Mouse (Mus musculus) kidney, embryonic 16.5 days (tissue): ENCODE measurements around the gene Rnf26. TPM values are rescaled to one million over a fixed set of nuclear protein-coding genes. Genes with fewer than 3 reads are reported as not detected.

Source experiments
- ATAC-seq: fragments of 200-750 bp; cut with Nextera tagmentation; 2 replicates; pipeline ENCODE4 v1.8.0; 2017; ENCODE audit warnings: moderate TSS enrichment; ENCODE audit not compliant: low FRiP score, low TSS enrichment
- H3K27ac ChIP-seq: fragments of 300-500 bp; sonication (generic); 2 replicates; pipeline ENCODE4 v1.5.1; 2014; ENCODE audit warnings: low read length
- H3K27me3 ChIP-seq: fragments of 300-500 bp; sonication (generic); 2 replicates; pipeline ENCODE4 v1.6.1; 2014; ENCODE audit warnings: low read length, control low read depth, mixed read lengths; ENCODE audit not compliant: insufficient read depth
- H3K36me3 ChIP-seq: fragments of 300-500 bp; sonication (generic); 2 replicates; pipeline ENCODE4 v1.6.1; 2014; ENCODE audit warnings: low read length, control low read depth, mixed read lengths; ENCODE audit not compliant: insufficient read depth
- H3K4me1 ChIP-seq: fragments of 300-500 bp; sonication (generic); 2 replicates; pipeline ENCODE4 v1.6.1; 2014; ENCODE audit warnings: low read length, control low read depth, mixed read lengths; ENCODE audit not compliant: insufficient read depth
- H3K4me2 ChIP-seq: fragments of 300-500 bp; sonication (generic); replicated peaks from 2 replicates; pipeline ENCODE4 v1.6.1; 2014; ENCODE audit warnings: low read depth, low read length
- H3K4me3 ChIP-seq: fragments of 300-500 bp; sonication (generic); 2 replicates; pipeline ENCODE4 v1.5.1; 2014; ENCODE audit warnings: mild to moderate bottlenecking, low read length
- H3K9ac ChIP-seq: fragments of 300-500 bp; sonication (generic); replicated peaks from 2 replicates; pipeline ENCODE4 v1.6.1; 2014; ENCODE audit warnings: low read length
- H3K9me3 ChIP-seq: fragments of 300-500 bp; sonication (generic); 2 replicates; pipeline ENCODE4 v1.6.1; 2016; ENCODE audit warnings: low read length, control low read depth
- WGBS: fragments of 180-500 bp; shearing (Covaris S2); extraction: QIAGEN DNeasy Blood & Tissue Kit; methylation state at CpG from one replicate; pipeline ENCODE4 v1.1.7; 2014; 5-methylcytosine and 5-hydroxymethylcytosine counted together
- polyA plus RNA-seq: library from polyadenylated mRNA; unstranded; fragments of >200 nt; fragmentation: Nextera tagmentation; extraction: Ambion mirVana; gene quantifications from 2 replicates; pipeline ENCODE4 v1.2.1, GENCODE M21; 2015

The Rnf26 gene
- polyA plus RNA-seq, 1 experiment from 2014 or later, result 75.0 TPM

GRCm38 (mm10) chr9:44078136-44078797, 35.0 kb downstream of the Rnf26 start:
- peaks cover 53% of the 10 kb centered on the region for H3K4me1 ChIP-seq
- H3K36me3 ChIP-seq, result no peaks in the 10 kb centered on the region
- no peak overlapping the region for H3K4me3 ChIP-seq
- 0 out of 2 replicates have a peak overlapping the region, but pooled peaks have one; percentile 24 for H3K9ac ChIP-seq
- H3K9me3 ChIP-seq, result no peaks in the 10 kb centered on the region
- 67% methylated on average over 10 of the region's 10 CpGs for WGBS
- 0 out of 2 replicates have a peak overlapping the region, but pooled peaks have one; percentile 16 for H3K4me2 ChIP-seq
- H3K27ac ChIP-seq, result peak overlapping the region; percentile 88
- no peaks in the 10 kb centered on the region for H3K27me3 ChIP-seq
- ATAC-seq, result no peak

- 84% methylated on average over 11 of the region's 11 CpGs for WGBS
- H3K36me3 ChIP-seq, result no peaks in the 10 kb centered on the region
- H3K4me1 ChIP-seq, result peaks cover 54% of the 10 kb centered on the region
- no peaks in the 10 kb centered on the region for H3K27me3 ChIP-seq
- H3K9ac ChIP-seq, result no peak overlapping the region
- no peak overlapping the region for H3K4me2 ChIP-seq
- H3K27ac ChIP-seq, result no peak overlapping the region
- H3K4me3 ChIP-seq, result no peak overlapping the region
- no peaks in the 10 kb centered on the region for H3K9me3 ChIP-seq
- no peak for ATAC-seq
Measured at GRCm38 (mm10) chr9:44077266-44077910, 35.9 kb downstream of the Rnf26 start.

- no peak overlapping the region for H3K4me3 ChIP-seq
- no peaks in the 10 kb centered on the region for H3K9me3 ChIP-seq
- peak; percentile 5; the same call in 1 of the 2 replicates for ATAC-seq
- 17% methylated on average over 5 of the region's 5 CpGs for WGBS
- no peaks in the 10 kb centered on the region for H3K36me3 ChIP-seq
- H3K9ac ChIP-seq, result no peak overlapping the region
- peaks cover 60% of the 10 kb centered on the region for H3K4me1 ChIP-seq
- H3K4me2 ChIP-seq, result no peak overlapping the region
- H3K27ac ChIP-seq, result peak overlapping the region; percentile 47; the same call in 1 of the 2 replicates
- no peaks in the 10 kb centered on the region for H3K27me3 ChIP-seq
Measured at GRCm38 (mm10) chr9:44076764-44077120, 36.6 kb downstream of the Rnf26 start.

GRCm38 (mm10) chr9:44075996-44076763, 37.1 kb downstream of the Rnf26 start:
- Histone ChIP-seq H3K27ac (peak overlapping the region; percentile 47), H3K4me2 (0 out of 2 replicates have a peak overlapping the region, but pooled peaks have one; percentile 12), H3K27me3 (no peaks in the 10 kb centered on the region), H3K4me3 (no peak overlapping the region), H3K9ac (no peak overlapping the region), H3K9me3 (no peaks in the 10 kb centered on the region), H3K4me1 (peaks cover 60% of the 10 kb centered on the region), H3K36me3 (no peaks in the 10 kb centered on the region)
- ATAC-seq, result no peak
- WGBS, result 64% methylated on average over 16 of the region's 16 CpGs

GRCm38 (mm10) chr9:44075276-44075995, 37.9 kb downstream of the Rnf26 start:
- H3K9ac ChIP-seq, result no peak overlapping the region
- no peaks in the 10 kb centered on the region for H3K9me3 ChIP-seq
- H3K36me3 ChIP-seq, result no peaks in the 10 kb centered on the region
- H3K4me2 ChIP-seq, result no peak overlapping the region
- WGBS, result 68% methylated on average over 24 of the region's 24 CpGs
- peak overlapping the region; percentile 47; the same call in 1 of the 2 replicates for H3K27ac ChIP-seq
- no peaks in the 10 kb centered on the region for H3K27me3 ChIP-seq
- no peak for ATAC-seq
- no peak overlapping the region for H3K4me3 ChIP-seq
- H3K4me1 ChIP-seq, result peaks cover 61% of the 10 kb centered on the region

- no peak overlapping the region for H3K4me2 ChIP-seq
- no peak overlapping the region for H3K4me3 ChIP-seq
- 65% methylated on average over 9 of the region's 9 CpGs for WGBS
- H3K27me3 ChIP-seq, result no peaks in the 10 kb centered on the region
- H3K9ac ChIP-seq, result no peak overlapping the region
- H3K4me1 ChIP-seq, result peaks cover 60% of the 10 kb centered on the region
- H3K36me3 ChIP-seq, result no peaks in the 10 kb centered on the region
- H3K9me3 ChIP-seq, result no peaks in the 10 kb centered on the region
- no peak overlapping the region for H3K27ac ChIP-seq
- ATAC-seq, result no peak
Measured at GRCm38 (mm10) chr9:44074395-44075275, 38.7 kb downstream of the Rnf26 start.

GRCm38 (mm10) chr9:44073115-44073514, 40.2 kb downstream of the Rnf26 start:
- Histone ChIP-seq H3K4me1 (peaks cover 45% of the 10 kb centered on the region), H3K9me3 (no peaks in the 10 kb centered on the region), H3K27ac (no peak overlapping the region), H3K4me3 (no peak overlapping the region), H3K36me3 (no peaks in the 10 kb centered on the region), H3K9ac (no peak overlapping the region), H3K4me2 (no peak overlapping the region), H3K27me3 (no peaks in the 10 kb centered on the region)
- WGBS, result 72% methylated on average over 5 of the region's 5 CpGs
- no peak for ATAC-seq

GRCm38 (mm10) chr9:44072599-44072915, 40.8 kb downstream of the Rnf26 start:
- H3K4me1 ChIP-seq, result peaks cover 42% of the 10 kb centered on the region
- H3K27ac ChIP-seq, result no peak overlapping the region
- 42% methylated on average over 4 of the region's 4 CpGs for WGBS
- H3K4me3 ChIP-seq, result no peak overlapping the region
- ATAC-seq, result no peak
- H3K27me3 ChIP-seq, result no peaks in the 10 kb centered on the region
- H3K9me3 ChIP-seq, result no peaks in the 10 kb centered on the region
- H3K9ac ChIP-seq, result peak overlapping the region; percentile 27; the same call in 1 of the 2 replicates
- H3K36me3 ChIP-seq, result no peaks in the 10 kb centered on the region
- no peak overlapping the region for H3K4me2 ChIP-seq
